Mouse (Mus musculus) ES-CJ7 (cell line): Measurements from ENCODE around the gene P2rx6.
"Not testable (repeated sequence)": the region's sequence is repeated elsewhere in the genome, so short reads cannot be mapped to it uniquely, and the experiment has no call there.

Source experiments
- DNase-seq: peaks from one replicate; pipeline ENCODE4 v3.0.0; 2011; ENCODE audit warnings: low read depth, low spot score

The P2rx6 gene

DNA sequence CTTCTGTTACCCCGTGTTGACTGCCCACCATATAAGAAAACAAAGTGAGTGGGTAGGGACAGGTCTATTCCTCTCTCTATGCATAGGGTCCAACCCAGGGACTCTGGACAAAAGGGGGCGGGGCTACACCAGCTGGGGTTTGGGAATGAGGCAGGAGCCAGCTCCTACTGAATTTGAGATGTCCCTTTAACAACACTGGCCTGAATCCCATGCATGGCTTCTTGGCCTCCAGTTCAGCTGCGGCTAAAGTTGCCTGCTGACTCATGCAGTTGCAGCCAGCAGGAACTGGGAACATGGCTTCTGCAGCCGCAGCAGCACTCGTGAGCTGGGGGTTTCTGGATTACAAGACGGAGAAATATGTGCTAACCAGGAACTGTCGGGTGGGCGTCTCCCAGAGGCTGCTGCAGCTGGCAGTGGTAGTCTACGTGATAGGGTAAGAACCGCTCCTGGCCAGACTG, at the start of gene P2rx6:
Gene P2rx6 (plus strand): TSS at position 135 of the 458 bp plus-strand sequence.
- peak; percentile 21 for DNase-seq

GRCm38 (mm10) chr16:17518910-17519309, 42.8 kb upstream of the P2rx6 start:
- DNase-seq = no peak

- no peak for DNase-seq
These were observed 37.5 kb upstream of the P2rx6 start for GRCm38 (mm10) chr16:17524156-17524555.

GRCm38 (mm10) chr16:17525524-17525923, 36.2 kb upstream of the P2rx6 start:
- no peak for DNase-seq

GRCm38 (mm10) chr16:17526223-17526622, 35.5 kb upstream of the P2rx6 start:
- DNase-seq = no peak

- DNase-seq = no peak
These were observed 34.1 kb upstream of the P2rx6 start for GRCm38 (mm10) chr16:17527606-17528005.

DNA sequence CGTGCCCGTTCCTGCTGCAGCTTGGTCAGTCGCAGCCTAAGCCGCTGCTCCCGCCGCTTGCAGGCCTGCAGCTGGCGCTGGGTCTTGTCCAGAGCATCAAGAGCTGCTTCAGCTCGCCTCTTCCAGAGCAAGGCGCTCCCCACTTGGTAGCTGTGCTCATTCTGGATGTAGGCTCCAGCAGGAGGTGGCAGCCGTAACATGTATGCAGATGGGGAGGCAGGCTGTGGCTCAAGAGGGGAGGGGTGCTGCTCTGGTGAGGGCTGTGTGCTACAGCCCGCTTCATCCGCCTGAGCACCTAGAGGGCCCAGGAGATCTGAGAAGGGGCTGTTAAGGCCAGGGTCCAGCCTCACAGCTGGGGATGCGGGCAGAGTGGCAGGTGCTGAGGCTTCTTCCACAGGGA, 33.4 kb upstream of the P2rx6 start:
- DNase-seq = no peak

- DNase-seq = no peak
These were observed 31.6 kb upstream of the P2rx6 start for GRCm38 (mm10) chr16:17529981-17530586.

DNA sequence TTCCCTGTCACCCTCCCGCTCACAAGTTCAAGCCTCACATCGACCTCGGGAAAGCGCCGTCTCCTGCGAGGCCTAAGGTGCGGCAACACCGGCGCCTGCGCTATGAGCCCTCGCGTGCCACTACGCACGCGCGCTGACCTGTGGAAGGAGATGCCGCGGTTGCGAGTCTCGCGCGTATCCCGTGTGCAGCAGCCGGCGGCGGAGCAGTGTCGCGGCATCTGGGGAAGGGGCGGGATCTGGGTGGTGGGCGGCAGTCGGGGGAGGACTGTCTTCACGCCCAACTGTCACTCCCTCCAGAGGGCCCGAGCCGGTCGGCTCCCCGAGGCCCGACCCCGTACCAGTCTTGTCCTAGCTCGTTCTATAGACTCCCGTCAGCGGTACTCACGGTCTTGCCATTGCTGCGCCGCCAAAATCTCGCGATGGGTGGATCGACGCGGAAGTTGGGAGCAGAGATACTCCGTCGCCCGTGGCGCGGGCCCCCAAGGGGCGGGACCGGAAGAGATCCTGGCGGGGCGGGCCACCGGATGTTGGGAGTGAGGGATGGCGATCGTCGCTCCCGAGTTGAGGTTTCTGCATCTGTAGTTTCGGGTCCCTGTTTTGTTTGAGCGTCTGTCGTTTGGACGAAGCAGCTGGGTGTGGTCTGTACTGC, 30.9 kb upstream of the P2rx6 start, which contains the start of gene Thap7:
Gene Thap7 (minus strand): TSS at position 497 of the 649 bp plus-strand sequence.
- peak; percentile 97 for DNase-seq

- DNase-seq = peak; percentile 78
These were observed 29.4 kb upstream of the P2rx6 start for GRCm38 (mm10) chr16:17532271-17532670.

- no peak for DNase-seq
These were observed 28.9 kb upstream of the P2rx6 start for GRCm38 (mm10) chr16:17532676-17533329.

- no peak for DNase-seq
These were observed 25.1 kb upstream of the P2rx6 start for GRCm38 (mm10) chr16:17536584-17536983.

- DNase-seq = no peak
These were observed 19.1 kb upstream of the P2rx6 start for GRCm38 (mm10) chr16:17542632-17543031.

- no peak for DNase-seq
These were observed 8.8 kb upstream of the P2rx6 start for GRCm38 (mm10) chr16:17552837-17553236.

- peak; percentile 98 for DNase-seq
These were observed 7.6 kb upstream of the P2rx6 start for GRCm38 (mm10) chr16:17553910-17554685.

DNA sequence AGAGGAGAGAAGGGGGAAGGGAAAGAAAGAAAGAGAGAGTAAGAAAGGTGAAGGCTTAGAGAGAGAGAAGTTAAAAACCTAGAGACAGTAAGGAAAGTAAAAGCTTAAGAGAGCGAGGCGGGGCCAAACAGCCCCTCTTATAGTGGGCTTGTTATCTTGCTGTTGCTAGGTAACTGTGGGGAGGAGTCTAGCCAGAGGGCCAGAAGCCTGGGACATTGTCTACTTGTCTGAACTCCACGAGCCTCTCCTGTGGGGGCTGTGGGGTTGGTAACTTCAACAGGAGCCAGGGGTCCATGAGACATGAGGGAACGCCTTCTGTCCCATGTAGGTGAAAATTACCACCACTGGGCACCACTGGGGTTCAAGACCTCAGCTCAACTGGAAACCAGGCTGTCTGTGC, 7.0 kb upstream of the P2rx6 start:
- not testable (repeated sequence) for DNase-seq

DNA sequence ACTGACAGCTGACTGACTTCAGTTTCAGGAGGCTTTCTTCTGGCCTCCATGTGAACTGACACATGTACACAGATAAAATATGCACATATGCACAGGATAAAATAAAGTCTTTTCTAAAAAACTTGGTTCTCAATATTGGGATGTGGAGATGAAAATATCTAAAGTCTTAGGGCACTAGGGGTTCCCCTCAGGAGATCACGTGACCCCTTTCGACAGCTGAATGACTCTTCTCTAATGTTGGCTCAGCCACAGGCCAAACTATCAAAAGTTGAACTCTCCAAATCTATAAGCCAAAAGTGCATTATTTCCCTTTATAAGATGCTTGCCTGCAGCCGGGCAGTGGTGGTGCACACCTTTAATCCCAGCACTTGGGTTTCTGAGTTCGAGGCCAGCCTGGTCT, 5.5 kb upstream of the P2rx6 start:
- DNase-seq = no peak

DNA sequence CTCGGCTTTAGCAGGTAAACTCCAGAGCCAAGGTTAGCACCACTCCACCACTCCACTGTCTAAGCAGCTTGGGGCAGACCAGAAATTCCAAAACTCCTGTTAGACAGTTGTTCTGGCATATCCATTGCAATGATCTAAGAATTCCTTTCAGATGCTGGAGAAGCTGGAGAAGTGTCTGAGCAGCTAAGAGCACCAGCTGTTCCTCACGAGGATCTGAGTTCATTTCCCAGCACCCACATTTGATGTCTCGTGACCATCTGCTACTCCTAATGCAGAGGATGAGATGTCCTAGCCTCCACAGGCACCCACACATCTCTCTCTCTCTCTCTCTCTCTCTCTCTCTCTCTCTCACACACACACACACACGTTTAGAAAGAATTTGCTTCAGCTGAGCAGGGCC, 4.8 kb upstream of the P2rx6 start:
- DNase-seq = no peak

- peak; percentile 74 for DNase-seq
These were observed 3.7 kb upstream of the P2rx6 start for GRCm38 (mm10) chr16:17557947-17558480.

DNA sequence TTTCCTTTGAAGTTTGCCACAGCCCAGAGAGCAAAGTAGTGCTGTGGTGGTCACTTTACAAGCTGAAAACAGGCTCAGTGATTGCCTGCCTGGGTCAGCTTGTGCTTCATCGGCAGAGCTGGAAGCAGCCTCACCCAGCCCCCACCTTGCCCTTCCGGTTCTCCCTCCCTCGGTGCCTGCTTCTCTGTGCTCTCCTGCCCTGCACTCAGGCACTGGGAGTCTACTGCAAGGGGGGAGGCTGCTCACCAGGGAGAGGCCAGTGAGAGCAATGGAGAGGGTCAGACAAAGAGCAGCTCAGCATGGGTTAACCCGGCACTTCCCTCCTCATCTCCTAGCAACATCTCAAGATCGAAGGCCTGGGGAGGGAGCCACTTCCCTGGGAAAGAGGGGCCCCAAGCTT, 2.9 kb upstream of the P2rx6 start:
- peak; percentile 58 for DNase-seq

DNA sequence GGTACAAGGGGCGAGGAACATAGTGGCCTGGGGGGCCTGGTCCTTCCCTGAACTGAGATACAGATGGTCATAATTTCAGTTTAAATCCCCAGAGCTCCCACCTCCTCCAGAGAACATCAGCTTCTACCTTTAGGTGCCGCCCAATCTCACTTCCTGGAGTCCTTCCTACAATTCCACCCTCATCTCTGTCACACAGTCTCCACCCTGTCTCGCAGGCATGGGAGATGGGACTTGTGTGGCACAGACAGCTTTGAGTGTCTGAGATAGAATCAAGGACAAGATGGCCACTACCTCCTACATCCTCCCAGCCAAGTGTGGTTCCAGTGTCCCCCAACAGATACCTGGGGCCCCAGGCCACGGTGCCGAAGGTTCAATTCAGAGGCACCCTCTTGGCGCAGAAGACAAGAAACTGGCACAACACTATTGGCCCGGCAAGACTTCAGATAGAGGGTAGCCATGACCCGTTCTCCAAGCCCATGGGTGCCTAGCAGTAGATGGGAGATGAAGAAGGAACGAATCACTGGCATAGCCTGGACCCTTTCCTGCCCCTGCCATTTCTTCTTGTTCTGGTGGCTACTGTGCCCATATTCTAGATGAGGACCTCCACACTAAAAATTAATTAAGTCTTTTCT, 2.2 kb upstream of the P2rx6 start:
- no peak for DNase-seq
